Mouse (Mus musculus): ENCODE data around the gene Pdik1l. TPM values are rescaled to one million over a fixed set of nuclear protein-coding genes. Genes with fewer than 3 reads are reported as not detected.
A peak's percentile ranks its signal among the peaks of the same experiment; 100 is the strongest.

Gene Pdik1l
- 10 to 100 TPM; 14.0 to 22.5 TPM for total RNA-seq (2021)
- long read RNA-seq, experiment 1, full-length matches to known transcripts: 7 of 7 reads
- long read RNA-seq, experiment 1, partial matches to known transcripts: 0 of 7 reads
- long read RNA-seq, experiment 1, other reads (novel, unspliced or antisense): 0 of 7 reads
- long read RNA-seq, experiment 2, full-length matches to known transcripts: 12 of 12 reads
- long read RNA-seq, experiment 2, partial matches to known transcripts: 0 of 12 reads
- long read RNA-seq, experiment 2, other reads (novel, unspliced or antisense): 0 of 12 reads

DNA sequence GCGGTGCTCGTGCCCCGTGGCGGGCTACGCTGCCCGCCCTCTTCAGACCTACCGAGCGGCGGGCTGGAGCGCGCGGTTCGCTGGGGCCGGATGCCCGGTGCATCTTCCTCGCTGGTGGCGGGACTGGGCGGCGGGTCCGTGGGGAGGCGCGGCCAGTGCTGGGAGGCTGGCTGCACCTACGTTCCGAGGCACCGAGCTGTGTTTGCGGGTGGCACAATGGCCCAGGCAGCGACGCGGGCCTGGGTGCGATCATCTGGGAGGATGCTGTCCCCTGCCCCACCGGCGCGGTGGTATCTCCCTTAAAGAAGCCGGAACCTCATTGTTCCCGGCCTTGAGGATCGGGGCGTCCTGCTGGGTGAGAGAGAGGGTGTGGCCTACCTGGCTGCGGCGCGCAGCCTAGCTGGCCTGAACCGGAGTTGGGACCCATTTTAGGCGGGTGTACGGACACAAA lies at the start of gene Pdik1l:
TSS of gene Pdik1l (minus strand) at position 321 of the 451 bp plus-strand sequence.
- DNase-seq (ENCODE audit: low spot score in 2 of 2): peak; percentile 62 to 63

DNA sequence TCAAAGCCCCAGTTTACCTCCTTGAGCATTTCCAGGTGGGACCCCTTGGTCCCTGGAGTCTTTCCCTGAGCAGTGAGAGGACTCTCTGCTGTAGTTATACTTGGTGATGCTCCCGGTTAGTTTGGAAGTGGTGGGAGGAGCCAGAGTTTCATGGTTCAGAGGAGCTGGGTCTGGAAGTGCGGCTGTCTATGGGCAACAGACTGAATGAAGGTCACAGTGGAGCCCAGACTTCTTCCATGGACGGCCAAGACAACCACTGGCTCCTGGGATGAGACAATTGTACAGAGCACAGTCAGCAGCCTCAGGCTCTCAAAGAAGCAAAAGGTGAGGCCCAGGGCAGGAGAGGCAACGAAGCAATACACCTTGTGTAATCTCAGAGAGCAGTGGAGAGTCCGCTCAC lies 42.6 kb upstream of the Pdik1l start:
- DNase-seq (ENCODE audit: low spot score in 2 of 2): no peak

DNA sequence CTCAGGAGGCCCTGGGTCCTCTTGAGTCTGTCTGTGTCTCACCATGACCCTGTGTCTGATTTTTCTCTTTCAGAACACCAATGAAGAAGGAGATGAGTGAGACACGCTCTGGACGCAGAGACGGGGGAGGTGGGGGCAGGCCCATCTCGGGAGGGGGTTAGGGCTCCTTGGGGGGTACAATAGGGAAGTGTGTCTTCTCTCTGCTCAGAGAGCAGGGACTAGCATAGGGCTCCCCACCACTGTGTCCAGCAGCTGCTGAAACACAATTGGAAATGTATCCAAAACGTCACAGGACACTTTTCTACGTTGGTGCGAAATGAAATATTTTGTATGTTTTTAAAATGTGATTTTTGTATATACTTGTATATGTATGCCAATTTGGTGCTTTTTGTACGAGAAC lies 41.1 kb upstream of the Pdik1l start:
- DNase-seq (ENCODE audit: low spot score in 2 of 2): no peak

DNA sequence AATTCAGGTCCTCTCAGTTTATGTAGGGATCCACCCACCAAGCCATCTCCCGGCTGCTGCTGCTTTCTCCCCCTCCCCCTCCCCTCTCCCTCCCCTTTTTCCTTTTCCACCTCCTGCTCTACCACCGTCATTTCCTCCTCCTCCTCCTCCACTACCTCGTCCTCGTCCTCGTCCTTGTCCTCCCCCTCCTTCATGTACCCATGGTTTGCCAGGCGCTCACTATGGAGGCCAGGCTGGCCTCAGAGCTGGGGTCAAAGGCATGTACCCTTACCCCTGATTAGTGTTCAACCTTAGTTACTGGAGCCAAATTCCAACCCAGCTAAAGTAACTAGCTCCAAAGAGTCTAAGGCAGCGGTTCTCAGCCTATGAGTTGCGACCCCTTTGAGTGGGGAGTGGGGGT lies 40.5 kb upstream of the Pdik1l start:
- DNase-seq (ENCODE audit: low spot score in 2 of 2): no peak

DNA sequence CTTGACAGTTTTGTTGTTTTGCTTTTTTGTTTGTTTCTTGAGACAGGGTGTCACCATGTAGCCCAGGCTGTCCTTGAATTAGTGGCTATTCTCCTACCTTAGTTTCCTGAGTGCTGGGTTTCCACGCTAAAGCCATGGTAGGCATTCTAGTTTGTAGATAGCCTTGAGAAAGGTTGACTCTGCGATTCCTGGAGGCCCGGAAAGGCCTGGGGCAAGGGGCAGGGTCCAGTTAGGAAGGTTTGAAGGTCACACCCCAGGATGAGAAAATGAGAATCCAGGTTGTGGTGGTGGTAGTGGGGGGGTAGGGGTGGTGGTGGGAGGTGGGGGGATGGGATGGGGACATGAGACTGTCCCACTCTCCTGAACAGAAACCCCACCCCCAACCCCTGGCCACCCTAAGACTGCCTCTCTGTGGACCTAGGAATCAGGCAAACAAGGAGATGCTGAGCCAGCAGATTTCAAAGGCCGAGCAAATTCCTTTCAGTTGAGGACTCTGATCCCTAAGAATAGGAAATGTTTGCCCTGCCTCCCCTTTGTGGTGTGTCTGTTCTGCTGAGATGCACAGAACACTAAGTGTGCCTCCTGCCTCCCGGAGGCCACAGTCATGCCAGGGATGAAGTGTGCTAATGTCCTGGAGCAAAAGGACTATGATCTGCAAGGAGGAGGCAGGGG lies 39.3 kb upstream of the Pdik1l start:
- DNase-seq (ENCODE audit: low spot score in 2 of 2): no peak

DNA sequence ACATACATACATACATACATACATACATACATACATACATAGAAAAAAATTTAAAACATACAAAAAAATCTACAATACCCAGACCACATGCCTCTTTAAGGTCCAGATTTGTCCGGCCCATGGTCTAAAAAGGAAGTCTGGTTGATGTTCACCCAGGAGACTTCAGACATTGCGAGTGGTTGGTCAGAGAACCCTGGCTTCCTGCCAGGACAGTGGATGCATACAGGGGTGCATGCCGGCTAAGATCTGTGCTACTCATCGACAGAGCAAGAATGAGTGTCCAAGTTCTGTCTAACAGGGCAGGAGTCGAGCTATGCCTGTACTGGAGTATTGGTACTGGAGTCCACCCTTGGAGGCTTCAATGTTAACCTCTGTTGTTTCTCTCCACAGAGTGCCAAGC lies 37.0 kb upstream of the Pdik1l start:
- DNase-seq (ENCODE audit: low spot score in 2 of 2): no peak

DNA sequence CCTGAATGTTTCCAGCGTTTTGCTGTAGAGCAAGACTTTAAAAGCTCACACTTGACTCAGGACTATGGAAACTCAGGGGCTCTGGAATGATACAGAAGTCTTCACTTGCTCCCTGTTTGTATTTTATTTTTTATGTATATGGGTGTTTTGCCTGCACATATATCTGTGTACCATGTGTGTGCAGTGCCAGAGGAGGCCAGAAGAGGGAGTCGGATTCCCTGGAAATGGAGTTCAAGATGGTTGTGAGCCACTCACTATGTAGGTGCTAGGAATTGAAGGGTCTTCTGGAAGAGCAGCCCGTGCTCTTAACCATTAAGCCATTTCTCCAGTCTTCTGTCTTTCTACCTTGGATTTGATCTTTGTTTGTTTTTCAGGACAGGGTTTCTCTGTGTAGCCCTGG lies 33.8 kb upstream of the Pdik1l start:
- DNase-seq (ENCODE audit: low spot score in 2 of 2): no peak

DNA sequence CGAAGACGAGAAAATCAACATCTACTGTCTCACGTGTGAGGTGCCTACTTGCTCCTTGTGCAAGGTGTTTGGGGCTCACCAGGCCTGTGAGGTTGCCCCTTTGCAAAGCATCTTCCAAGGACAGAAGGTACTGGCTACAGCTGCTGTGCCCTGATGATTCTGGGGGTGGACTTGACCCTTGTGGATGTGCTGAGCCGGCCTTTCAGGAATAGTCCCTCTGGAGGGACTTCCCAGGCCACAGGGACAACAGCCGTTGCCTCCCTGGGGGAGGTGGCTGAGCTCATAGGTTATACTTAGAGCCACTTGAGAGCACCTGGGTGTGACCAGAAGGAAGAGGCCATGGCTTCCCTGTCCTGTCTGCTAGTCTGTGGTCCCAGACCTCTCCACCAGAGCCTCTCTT lies 32.0 kb upstream of the Pdik1l start:
- no peak for DNase-seq (ENCODE audit: low spot score in 2 of 2)

DNA sequence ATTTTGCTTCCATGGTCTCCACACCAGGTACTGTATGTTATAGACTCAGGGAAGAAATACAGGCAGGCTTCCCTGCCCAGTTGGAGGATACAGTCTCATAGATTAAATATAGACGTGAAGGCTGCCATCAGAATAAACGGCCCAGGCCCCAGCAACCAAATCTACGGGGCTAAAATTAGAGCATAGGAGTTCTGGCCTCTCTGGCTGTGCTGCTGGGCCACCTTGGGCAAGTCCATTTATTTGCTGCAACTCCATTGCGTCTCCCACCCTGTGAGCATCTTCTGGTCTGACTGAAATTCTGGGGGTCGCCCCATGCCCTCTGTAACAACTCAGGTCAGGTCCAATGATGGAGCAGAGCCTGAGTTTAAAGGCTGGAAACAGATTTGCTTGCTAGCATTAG lies 31.4 kb upstream of the Pdik1l start:
- no peak for DNase-seq (ENCODE audit: low spot score in 2 of 2)

DNA sequence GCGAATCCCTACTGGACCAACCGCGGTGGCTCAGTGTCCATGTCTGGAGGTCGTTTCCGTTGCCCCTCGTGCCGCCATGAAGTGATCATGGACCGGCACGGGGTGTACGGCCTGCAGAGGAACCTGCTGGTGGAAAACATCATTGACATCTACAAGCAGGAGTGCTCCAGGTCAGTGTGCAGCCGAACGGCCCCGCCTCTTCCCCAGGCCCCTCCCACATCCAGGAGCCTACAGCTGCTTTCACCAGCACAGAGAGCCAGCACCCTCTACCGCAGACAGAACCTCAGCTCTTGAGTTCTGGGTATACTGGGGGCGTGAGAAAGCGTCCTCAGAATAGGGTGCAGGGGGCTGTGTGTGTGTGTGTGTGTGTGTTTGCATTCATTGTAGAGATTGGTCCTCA lies 28.7 kb upstream of the Pdik1l start:
- no peak for DNase-seq (ENCODE audit: low spot score in 2 of 2)

DNA sequence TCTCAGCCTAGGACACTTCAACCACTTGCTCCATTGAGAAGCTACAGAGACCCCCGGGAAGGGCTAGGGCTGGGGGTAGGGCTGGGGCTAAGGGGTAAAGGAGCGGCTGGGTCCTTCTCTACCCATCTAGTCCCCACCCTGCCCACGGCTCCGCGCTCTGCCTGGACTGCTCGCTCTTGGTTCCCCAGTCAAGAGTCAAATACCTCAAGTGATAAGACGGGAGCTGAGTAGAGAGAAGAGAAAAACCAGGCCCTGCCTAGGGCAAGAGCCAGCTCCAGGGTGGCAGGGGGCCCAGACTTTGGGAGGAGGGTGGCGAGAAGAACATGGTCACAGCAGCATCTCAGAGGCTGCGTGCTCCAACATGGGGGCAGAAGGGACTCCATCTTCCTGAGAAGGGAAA lies 27.8 kb upstream of the Pdik1l start:
- DNase-seq (ENCODE audit: low spot score in 2 of 2): no peak

DNA sequence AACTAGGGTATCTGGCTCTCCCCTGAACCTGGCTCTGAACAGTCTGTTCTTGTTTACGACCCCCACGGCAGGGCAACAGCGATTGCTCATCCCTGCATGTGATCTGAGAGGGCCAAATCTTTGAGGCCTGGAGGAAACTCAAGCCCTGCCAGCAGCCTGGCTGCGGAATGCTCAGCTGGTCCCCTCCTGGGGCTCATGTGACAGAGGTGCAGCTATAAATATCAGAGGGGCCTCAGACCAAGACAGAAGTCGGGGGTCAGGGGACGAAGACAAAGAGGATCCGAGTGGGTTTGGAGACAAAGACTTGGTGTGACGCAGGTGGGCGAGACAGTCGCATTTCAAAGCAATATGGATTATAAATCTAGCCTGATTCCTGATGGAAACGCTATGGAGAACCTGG lies 27.2 kb upstream of the Pdik1l start, which contains the start of gene Trim63:
TSS of gene Trim63 (plus strand) at position 245 of the 400 bp plus-strand sequence.
- no peak for DNase-seq (ENCODE audit: low spot score in 2 of 2)

DNA sequence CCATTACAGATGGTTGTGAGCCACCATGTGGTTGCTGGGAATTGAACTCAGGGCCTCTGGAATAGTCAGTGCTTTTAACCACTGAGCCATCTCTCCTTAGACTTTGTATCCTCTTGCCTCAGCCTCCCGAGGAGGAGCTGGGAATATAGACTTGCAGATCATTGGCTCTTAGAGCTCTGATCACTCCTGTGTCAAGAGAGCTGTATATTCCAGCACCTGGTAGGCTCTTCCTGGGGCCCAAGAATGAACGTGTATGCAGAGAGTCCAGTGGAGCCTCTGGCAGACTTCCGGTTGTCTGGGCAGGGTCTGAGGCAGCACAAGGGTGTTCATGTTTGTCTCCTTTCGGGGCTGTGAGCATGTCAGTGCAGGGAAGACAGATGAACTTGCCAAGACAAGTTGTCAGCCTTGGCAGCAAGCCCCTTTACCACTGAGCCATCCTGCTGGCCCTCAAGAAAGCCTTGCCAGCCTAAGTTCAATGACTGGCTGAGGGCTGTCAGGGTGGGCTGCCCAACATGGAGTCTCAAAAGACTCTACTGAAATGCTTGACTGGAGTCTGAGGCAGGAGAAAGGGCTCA lies 26.5 kb upstream of the Pdik1l start:
- DNase-seq (ENCODE audit: low spot score in 2 of 2): no peak

DNA sequence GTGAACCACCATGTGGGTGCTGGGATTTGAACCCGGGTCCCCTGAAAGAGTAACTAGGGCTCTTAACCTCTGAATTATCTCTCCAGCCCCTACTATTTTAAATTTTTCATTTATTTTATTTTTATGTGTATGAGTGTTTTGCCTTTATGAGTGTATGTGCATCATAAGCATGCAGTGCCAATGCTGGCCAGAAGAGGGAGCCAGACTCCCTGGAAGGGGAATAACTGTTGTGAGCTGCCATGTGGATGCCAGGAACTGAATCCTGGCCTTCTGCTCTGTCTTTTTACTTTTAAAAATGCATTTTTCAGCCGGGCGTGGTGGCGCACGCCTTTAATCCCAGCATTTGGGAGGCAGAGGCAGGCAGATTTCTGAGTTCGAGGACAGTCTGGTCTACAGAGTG lies 25.2 kb upstream of the Pdik1l start:
- no peak for DNase-seq (ENCODE audit: low spot score in 2 of 2)

DNA sequence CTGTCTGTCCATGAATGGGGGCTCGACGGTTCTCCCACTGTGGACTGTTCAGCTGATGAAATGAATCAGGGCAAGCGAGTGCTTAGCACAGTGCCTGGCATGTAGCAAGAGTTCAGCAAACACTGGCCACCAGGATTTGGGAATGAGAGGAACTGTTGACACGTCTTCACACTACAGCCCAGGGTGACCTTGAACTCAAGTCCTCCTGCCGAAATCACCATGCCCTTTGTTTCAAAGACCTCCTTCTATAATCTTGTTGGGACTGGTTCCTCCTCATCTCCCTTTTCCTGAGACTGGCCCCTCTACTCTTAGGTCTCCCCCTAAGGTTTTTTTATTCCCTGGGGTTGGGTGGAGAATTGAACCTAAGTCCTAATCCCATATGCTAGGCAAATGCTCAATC lies 24.6 kb upstream of the Pdik1l start:
- no peak for DNase-seq (ENCODE audit: low spot score in 2 of 2)

DNA sequence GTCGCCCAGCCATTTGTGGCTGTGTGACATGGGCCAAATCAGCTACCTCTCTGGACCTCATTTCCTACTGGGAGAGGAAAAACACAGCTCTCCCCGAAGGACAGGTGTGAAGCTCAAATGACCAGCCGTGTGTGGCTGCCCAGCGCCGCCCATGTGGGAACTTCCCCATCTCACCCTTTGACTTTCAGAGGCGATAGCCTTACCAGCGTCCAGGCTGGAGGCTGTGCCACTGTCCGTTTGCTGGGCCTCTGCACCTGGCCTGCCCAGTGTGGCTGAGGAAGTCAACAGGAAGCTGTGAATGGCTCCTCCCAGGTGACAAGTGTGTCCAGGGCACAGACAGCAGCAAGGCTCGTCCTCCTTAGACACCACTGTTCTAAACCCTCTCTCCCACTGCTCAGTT lies 24.1 kb upstream of the Pdik1l start:
- no peak for DNase-seq (ENCODE audit: low spot score in 2 of 2)

DNA sequence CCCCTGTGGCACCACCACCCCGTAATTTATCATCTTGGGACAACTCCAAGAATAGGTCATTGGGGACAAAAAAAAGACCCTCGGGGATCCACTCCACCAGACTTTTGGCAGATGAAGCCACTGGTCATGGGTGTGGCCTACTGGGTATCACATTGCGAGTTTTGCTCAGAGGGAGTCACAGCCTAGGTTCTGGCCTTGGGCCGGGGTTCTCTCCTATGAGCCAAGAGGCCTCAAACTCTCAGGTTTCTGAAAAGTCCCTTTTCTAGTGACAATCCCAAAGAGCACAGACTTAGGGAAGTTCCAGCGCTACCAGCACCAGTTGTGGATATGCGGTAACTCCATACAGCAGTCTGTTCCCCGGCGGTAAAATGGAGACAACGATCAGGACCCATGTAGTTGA lies 23.0 kb upstream of the Pdik1l start:
- no peak for DNase-seq (ENCODE audit: low spot score in 2 of 2)

DNA sequence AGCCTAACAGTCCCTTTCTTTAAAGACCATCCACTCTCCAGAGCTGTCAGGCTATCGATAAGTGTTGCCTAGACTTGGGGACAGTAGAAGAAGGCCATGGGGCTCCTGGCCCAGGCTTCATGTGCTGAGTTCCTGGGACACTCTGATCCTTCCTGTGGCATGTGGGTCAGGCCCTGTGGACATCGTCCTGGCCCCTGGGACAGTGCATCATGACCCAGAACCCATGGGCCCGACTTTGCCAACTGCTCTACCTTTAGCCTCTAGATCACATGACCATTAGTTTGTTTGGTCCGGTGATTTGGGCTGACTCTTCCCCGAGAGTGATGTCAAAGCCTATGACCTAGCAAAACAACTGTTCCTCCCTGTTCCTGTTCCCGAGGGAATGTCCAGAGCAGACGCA lies 22.4 kb upstream of the Pdik1l start:
- DNase-seq (ENCODE audit: low spot score in 2 of 2): no peak

DNA sequence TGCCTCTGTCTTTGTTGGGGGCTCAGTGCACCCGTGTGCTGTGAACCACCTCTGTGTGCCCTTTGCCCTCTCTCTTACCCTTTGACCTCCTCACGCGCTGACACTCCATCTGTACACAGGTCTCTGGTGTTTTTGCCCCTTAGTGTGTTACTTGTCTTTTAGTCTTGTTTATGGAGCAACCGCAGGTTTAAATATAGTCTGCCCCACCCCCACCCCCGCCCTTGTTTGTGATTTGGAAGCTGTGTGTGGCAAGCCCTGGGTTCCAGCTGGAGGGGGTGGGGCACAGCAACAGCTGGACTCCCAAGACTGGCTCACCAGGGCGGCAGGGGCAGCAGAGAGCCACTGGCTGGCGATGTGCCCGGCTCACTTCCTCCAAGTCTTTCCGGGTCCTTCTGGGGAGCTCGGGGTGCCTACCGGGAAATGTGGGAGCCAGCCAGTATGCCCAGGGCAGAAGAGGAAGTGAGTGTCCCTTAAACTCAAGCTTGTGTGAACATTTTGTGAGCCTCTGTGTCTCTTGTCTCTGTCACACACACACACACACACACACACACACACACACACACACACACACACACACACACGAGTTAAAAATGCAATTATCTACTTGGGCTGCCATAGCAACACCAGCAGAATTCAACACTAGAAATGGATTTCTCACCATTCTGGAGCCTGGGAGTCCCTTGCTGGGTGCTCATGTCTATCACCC lies 19.8 kb upstream of the Pdik1l start:
- peak; percentile 31 to 51 for DNase-seq (ENCODE audit: low spot score in 2 of 2)

DNA sequence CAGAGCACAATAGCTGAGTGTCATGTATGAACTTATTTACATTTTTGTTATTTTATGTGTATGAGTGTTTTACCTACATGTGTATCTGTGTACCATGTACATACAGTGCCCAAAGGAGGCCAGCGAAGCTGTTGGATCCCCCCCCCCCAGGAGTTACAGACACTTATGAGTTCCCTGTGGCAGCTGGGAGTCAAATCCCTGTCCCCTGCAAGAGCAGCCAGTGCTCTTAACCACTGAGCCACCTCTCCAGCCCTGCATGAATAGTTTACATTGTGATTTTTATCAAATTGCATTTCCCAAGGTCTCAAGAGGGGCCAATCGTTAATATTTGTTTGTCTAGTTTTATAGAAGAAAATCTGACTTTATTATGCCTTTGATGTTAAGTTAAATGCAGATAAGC lies 19.3 kb upstream of the Pdik1l start:
- no peak for DNase-seq (ENCODE audit: low spot score in 2 of 2)

DNA sequence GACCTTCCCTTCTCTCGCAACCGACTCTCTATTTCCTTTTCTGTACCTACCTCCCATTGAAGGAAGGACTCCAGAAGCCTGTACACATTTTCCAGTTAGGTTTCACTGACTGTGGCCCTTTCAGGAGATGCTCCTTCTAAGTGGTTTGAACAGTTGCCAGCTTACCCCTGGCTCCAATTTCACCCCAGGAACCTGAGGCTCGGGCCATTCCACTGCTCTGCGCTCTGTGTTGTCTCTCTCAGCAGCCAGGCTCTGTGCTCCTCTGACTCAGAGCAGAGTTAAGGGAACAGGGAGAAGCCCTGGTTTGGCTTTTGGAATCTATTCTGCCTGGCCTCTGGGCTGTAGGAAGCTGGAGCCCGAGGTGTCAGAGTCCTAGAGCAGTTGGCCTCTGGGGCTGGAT lies 14.4 kb upstream of the Pdik1l start:
- no peak for DNase-seq (ENCODE audit: low spot score in 2 of 2)

DNA sequence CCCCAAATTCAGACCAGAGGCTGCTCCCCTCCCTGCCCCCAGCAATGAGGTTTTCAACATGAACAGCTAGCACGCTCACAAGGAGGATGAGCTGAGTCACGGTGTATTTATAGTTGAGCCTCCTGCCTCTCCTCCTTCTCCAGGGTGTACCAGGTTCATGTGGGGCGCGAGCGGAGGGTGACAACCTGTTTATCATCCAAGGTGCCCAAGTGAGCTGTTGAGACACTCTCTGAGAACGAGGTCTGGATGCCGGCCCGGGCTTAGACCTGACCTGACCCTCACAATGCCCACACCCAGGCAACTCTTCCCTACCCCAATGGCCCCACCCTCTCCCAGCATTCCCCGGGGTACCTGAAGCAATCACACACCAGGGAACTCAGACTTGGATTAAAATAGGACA lies 12.6 kb upstream of the Pdik1l start:
- DNase-seq (ENCODE audit: low spot score in 2 of 2): no peak
